8 mouse cellular contexts compared by ENCODE assay signal in genomic region chr17:31512593-31512992, GRCm38 (mm10). TPM values are rescaled to one million over a fixed set of nuclear protein-coding genes. Genes with fewer than 3 reads are reported as not detected.
DNase-seq lines count a peak whose midpoint lies in the region; ATAC-seq and TF ChIP-seq lines count a peak whose summit lies in the region.

No protein-coding gene starts in this region.

- TF ChIP-seq RAD21 in CH12.LX (IDR thresholded peaks at IDR 0.05; ENCODE audit: low read depth, low read length) = no peak

- peak overlapping the region; percentile 46 for H3K4me2 ChIP-seq in CH12.LX (ENCODE audit: insufficient read depth, low read depth, poor library complexity, severe bottlenecking)
- H3K4me2 ChIP-seq in forebrain, embryonic 15.5 days (replicated peaks) = peak overlapping the region; percentile 80
- H3K4me2 ChIP-seq in liver, postnatal 0 days (ENCODE audit: low read depth, low read length) = peak overlapping the region; percentile 97

- no peak for DNase-seq in heart, adult 2 months
- no peak for DNase-seq in heart, adult 18-20 months
- DNase-seq in CH12.LX (ENCODE audit: extremely low read depth) = no peak
- DNase-seq in liver, postnatal 0 days = no peak
- no peak for DNase-seq in cerebellum, adult 9-11 months
- DNase-seq in adrenal gland, adult (ENCODE audit: inconsistent age in 2 of 2, low spot score in 1 of 2) = no peak

- no peak for TF ChIP-seq CTCF in heart, adult 2 months (IDR thresholded peaks at IDR 0.05)
- TF ChIP-seq CTCF in CH12.LX (conservative IDR thresholded peaks at IDR 0.05 in 1 of 2, IDR thresholded peaks at IDR 0.05 in 1 of 2; ENCODE audit: low read depth in 2 of 2, low read length in 2 of 2) = no peak
- no peak for TF ChIP-seq CTCF in liver, postnatal 0 days (IDR thresholded peaks at IDR 0.05; ENCODE audit: low read depth)

- no peak for TF ChIP-seq POLR2A in heart, adult 2 months (IDR thresholded peaks at IDR 0.05; ENCODE audit: insufficient read depth, low read depth, low read length)
- TF ChIP-seq POLR2A in CH12.LX (IDR thresholded peaks at IDR 0.05; ENCODE audit: low read depth, low read length) = no peak

- H3K27me3 ChIP-seq in heart, adult 2 months (ENCODE audit: control insufficient read depth, insufficient read depth, low read length) = no peaks in the 10 kb centered on the region
- H3K27me3 ChIP-seq in CH12.LX (replicated peaks) = no peaks in the 10 kb centered on the region
- H3K27me3 ChIP-seq in forebrain, embryonic 15.5 days = no peaks in the 10 kb centered on the region
- H3K27me3 ChIP-seq in liver, postnatal 0 days (ENCODE audit: insufficient read depth, low read length) = no peaks in the 10 kb centered on the region

- dilution Hi-C loops in CH12.LX (cut with MboI; ENCODE audit: extremely low pct_ligation_motif_present, extremely low pct_unique_long_range_greater_than_20kb, low sequenced_read_pairs) = no loop called here

- H3K36me3 ChIP-seq in heart, adult 2 months (ENCODE audit: control insufficient read depth, insufficient read depth, low read length) = no peaks in the 10 kb centered on the region
- H3K36me3 ChIP-seq in CH12.LX (replicated peaks in 1 of 2; ENCODE audit: control insufficient read depth in 1 of 2, insufficient read depth in 1 of 2, low read length in 1 of 2) = peaks cover 27 to 29% of the 10 kb centered on the region in 2 experiments
- H3K36me3 ChIP-seq in forebrain, embryonic 15.5 days = peaks cover 13% of the 10 kb centered on the region
- peaks cover 16% of the 10 kb centered on the region for H3K36me3 ChIP-seq in liver, postnatal 0 days (replicated peaks; ENCODE audit: insufficient read depth, low read length)

- 15% methylated on average over 6 of the region's 6 CpGs for WGBS in heart, adult 2 months
- WGBS in forebrain, embryonic 15.5 days = 19% methylated on average over 6 of the region's 6 CpGs
- 18% methylated on average over 6 of the region's 6 CpGs for WGBS in liver, postnatal 0 days (ENCODE audit: insufficient replicate concordance)

- H3K4me1 ChIP-seq in heart, adult 2 months (ENCODE audit: control insufficient read depth, insufficient read depth, low read length) = no peaks in the 10 kb centered on the region; the same call in 1 of the 2 replicates
- H3K4me1 ChIP-seq in CH12.LX (ENCODE audit: control insufficient read depth in 1 of 2, insufficient read depth in 2 of 2) = peaks cover 0 to 25% of the 10 kb centered on the region in 2 experiments; a peak in 3 of 4 replicates
- H3K4me1 ChIP-seq in forebrain, embryonic 15.5 days = peaks cover 13% of the 10 kb centered on the region
- peaks cover 14% of the 10 kb centered on the region for H3K4me1 ChIP-seq in liver, postnatal 0 days (ENCODE audit: insufficient read depth)

- in situ Hi-C loops in CH12.LX (cut with MboI; ENCODE audit: low pct_ligation_motif_present, low pct_unique_long_range_greater_than_20kb, low sequenced_read_pairs) = loop anchor here (10.0 kb wide), 1 partner anchor 152 kb away; no protein-coding TSS in a partner anchor

- intact Hi-C loops in heart, adult 2 months (cut with DNase I) = loop anchor here (5.0 kb wide), 2 partner anchors 55 to 145 kb away; partner anchors contain the start of gene U2af1

- peak overlapping the region; percentile 64 for H3K4me3 ChIP-seq in heart, adult 2 months
- peak overlapping the region; percentile 87 to 90 (median 89) for H3K4me3 ChIP-seq in CH12.LX (replicated peaks in 1 of 3; ENCODE audit: low read depth in 2 of 3, low read length in 2 of 3, poor library complexity in 1 of 3)
- H3K4me3 ChIP-seq in forebrain, embryonic 15.5 days = peak overlapping the region; percentile 77
- H3K4me3 ChIP-seq in liver, postnatal 0 days (ENCODE audit: low read depth, low read length) = peak overlapping the region; percentile 92

- H3K9ac ChIP-seq in heart, adult 2 months (ENCODE audit: low read depth, low read length) = peak overlapping the region; percentile 64
- H3K9ac ChIP-seq in CH12.LX (ENCODE audit: insufficient read depth, low read depth) = peak overlapping the region; percentile 76
- peak overlapping the region; percentile 66 for H3K9ac ChIP-seq in forebrain, embryonic 15.5 days (replicated peaks)
- peak overlapping the region; percentile 92; the same call in 1 of the 2 replicates for H3K9ac ChIP-seq in liver, postnatal 0 days (replicated peaks)

- no peak for TF ChIP-seq EP300 in heart, adult 2 months (IDR thresholded peaks at IDR 0.05; ENCODE audit: insufficient read depth, low read depth, low read length)
- TF ChIP-seq EP300 in CH12.LX (IDR thresholded peaks at IDR 0.05; ENCODE audit: low read length) = no peak
- no peak for TF ChIP-seq EP300 in liver, postnatal 0 days (IDR thresholded peaks at IDR 0.05; ENCODE audit: low read depth)

- no peaks in the 10 kb centered on the region for H3K9me3 ChIP-seq in CH12.LX (replicated peaks; ENCODE audit: low read length)
- no peaks in the 10 kb centered on the region for H3K9me3 ChIP-seq in forebrain, embryonic 15.5 days
- no peaks in the 10 kb centered on the region for H3K9me3 ChIP-seq in liver, postnatal 0 days (ENCODE audit: low read length)

- peak; percentile 23 for ATAC-seq in forebrain, embryonic 15.5 days (replicated peaks)
- ATAC-seq in liver, postnatal 0 days = peak; percentile 9; the same call in 1 of the 2 replicates
- no peak for ATAC-seq in erythroid progenitor cell, adult 5-6 weeks (replicated peaks; ENCODE audit: low FRiP score, poor library complexity, severe bottlenecking)

- H3K27ac ChIP-seq in heart, adult 2 months = peak overlapping the region; percentile 80
- no peak overlapping the region for H3K27ac ChIP-seq in CH12.LX (ENCODE audit: insufficient read depth, low read depth)
- H3K27ac ChIP-seq in forebrain, embryonic 15.5 days (replicated peaks) = peak overlapping the region; percentile 88
- no peak overlapping the region for H3K27ac ChIP-seq in liver, postnatal 0 days (ENCODE audit: low read depth)

- H3K79me2 ChIP-seq in heart, adult 2 months (replicated peaks; ENCODE audit: control insufficient read depth, insufficient read depth, low read length) = no peaks in the 10 kb centered on the region
- peaks cover 24% of the 10 kb centered on the region for H3K79me2 ChIP-seq in CH12.LX (replicated peaks; ENCODE audit: control insufficient read depth, extremely low read depth, insufficient read depth, poor library complexity, severe bottlenecking)

TF ChIP-seq in CH12.LX, 34 proteins besides CTCF, POLR2A, EP300 and RAD21 (continues in another document):
- TF ChIP-seq NRF1 (IDR thresholded peaks at IDR 0.05; ENCODE audit: low read depth, low read length) = no peak
- no peak for TF ChIP-seq MYC (IDR thresholded peaks at IDR 0.05; ENCODE audit: low read depth, low read length)
- no peak for TF ChIP-seq ZMIZ1 (IDR thresholded peaks at IDR 0.05; ENCODE audit: low read depth, low read length)
- TF ChIP-seq MAX (IDR thresholded peaks at IDR 0.05; ENCODE audit: low read length) = no peak
- TF ChIP-seq HCFC1 (IDR thresholded peaks at IDR 0.05; ENCODE audit: low read depth, low read length) = no peak
- no peak for TF ChIP-seq BHLHE40 (IDR thresholded peaks at IDR 0.05; ENCODE audit: low read depth, low read length)
- TF ChIP-seq RCOR1 (conservative IDR thresholded peaks at IDR 0.05; ENCODE audit: low read depth, low read length) = no peak
- no peak for TF ChIP-seq JUN (IDR thresholded peaks at IDR 0.05; ENCODE audit: insufficient read depth, low read depth, low read length)
- no peak for TF ChIP-seq E2F4 (IDR thresholded peaks at IDR 0.05; ENCODE audit: insufficient replicate concordance, low read depth, low read length)
- no peak for TF ChIP-seq TBP (conservative IDR thresholded peaks at IDR 0.05; ENCODE audit: low read depth, low read length)
- TF ChIP-seq TCF12 (IDR thresholded peaks at IDR 0.05; ENCODE audit: low read depth, low read length) = no peak
- TF ChIP-seq ZNF384 (IDR thresholded peaks at IDR 0.05; ENCODE audit: low read depth, low read length) = no peak
- TF ChIP-seq POLR2AphosphoS2 (IDR thresholded peaks at IDR 0.05; ENCODE audit: low read depth, low read length) = no peak

RNA-seq across cellular contexts. Expression of gene Wdr4, which starts 7.2 kb away (rescaled TPM):
- total RNA-seq in heart, adult 2 months (2021) = 1 to 10 TPM; 5.2 to 5.6 TPM
- 9.8 and 9.9 TPM in 2 replicates for polyA plus RNA-seq in heart, adult 2 months (2012; rRNA removed)
- total RNA-seq in heart, adult 18-20 months (2021) = 1 to 10 TPM; 5.8 to 6.5 TPM
- total RNA-seq in CH12.LX (2012; rRNA removed) = 56.2 and 72.4 TPM in 2 replicates
- 48.3 and 49.0 TPM in 2 replicates for total RNA-seq in CH12.LX (2014; rRNA removed)
- 51.4 and 61.7 TPM in 2 replicates for polyA plus RNA-seq in CH12.LX (2012; ENCODE audit: insufficient read length, low read depth)
- polyA plus RNA-seq in forebrain, embryonic 15.5 days (2015; fragmentation: Nextera tagmentation; extraction: Ambion mirVana) = 40.3 and 41.5 TPM in 2 replicates
- 8.9 and 10.0 TPM in 2 replicates for polyA plus RNA-seq in liver, postnatal 0 days (2015; fragmentation: Nextera tagmentation; extraction: Ambion mirVana)
- total RNA-seq in erythroid progenitor cell, adult 5-6 weeks (2015; ENCODE audit: low replicate concordance) = 2.5 and 8.3 TPM in 2 replicates
- total RNA-seq in erythroid progenitor cell, adult 5-6 weeks (2017; ENCODE audit: low replicate concordance) = 1.8 and 2.4 TPM in 2 replicates

RNA-seq across cellular contexts. Expression of gene Ndufv3, which starts 7.3 kb away (rescaled TPM):
- total RNA-seq in heart, adult 2 months (2021) = 1,000 to 10,000 TPM; 1,326 to 1,509 TPM
- 764 and 972 TPM in 2 replicates for polyA plus RNA-seq in heart, adult 2 months (2012; rRNA removed)
- total RNA-seq in heart, adult 18-20 months (2021) = 1,000 to 10,000 TPM; 1,409 to 1,497 TPM
- total RNA-seq in CH12.LX (2012; rRNA removed) (357 and 409 TPM in 2 replicates), CH12.LX (2014; rRNA removed) (298 and 303 TPM in 2 replicates)
- polyA plus RNA-seq in CH12.LX (2012; ENCODE audit: insufficient read length, low read depth) = 272 and 292 TPM in 2 replicates
- 334 and 349 TPM in 2 replicates for polyA plus RNA-seq in forebrain, embryonic 15.5 days (2015; fragmentation: Nextera tagmentation; extraction: Ambion mirVana)
- polyA plus RNA-seq in liver, postnatal 0 days (2015; fragmentation: Nextera tagmentation; extraction: Ambion mirVana) = 213 and 215 TPM in 2 replicates
- total RNA-seq in erythroid progenitor cell, adult 5-6 weeks (2015; ENCODE audit: low replicate concordance) = 30.6 and 51.6 TPM in 2 replicates
- 54.4 and 57.5 TPM in 2 replicates for total RNA-seq in erythroid progenitor cell, adult 5-6 weeks (2017; ENCODE audit: low replicate concordance)

RNA-seq across cellular contexts. Expression of gene Pknox1, which starts 51.9 kb away (rescaled TPM):
- 10 to 100 TPM in 1 of 2 experiments, 1 to 10 TPM in 1; 9.3 to 13.1 TPM for total RNA-seq in heart, adult 2 months (2021)
- polyA plus RNA-seq in heart, adult 2 months (2012; rRNA removed) = 6.8 and 16.4 TPM in 2 replicates
- 10 to 100 TPM; 10.6 to 12.7 TPM for total RNA-seq in heart, adult 18-20 months (2021)
- total RNA-seq in CH12.LX (2012; rRNA removed) = 20.5 TPM in 2 replicates
- total RNA-seq in CH12.LX (2014; rRNA removed) = 22.3 and 25.7 TPM in 2 replicates
- polyA plus RNA-seq in CH12.LX (2012; ENCODE audit: insufficient read length, low read depth) = 15.1 and 16.7 TPM in 2 replicates
- polyA plus RNA-seq in forebrain, embryonic 15.5 days (2015; fragmentation: Nextera tagmentation; extraction: Ambion mirVana) = 31.3 and 33.2 TPM in 2 replicates
- 5.5 and 6.1 TPM in 2 replicates for polyA plus RNA-seq in liver, postnatal 0 days (2015; fragmentation: Nextera tagmentation; extraction: Ambion mirVana)
- total RNA-seq in erythroid progenitor cell, adult 5-6 weeks (2015; ENCODE audit: low replicate concordance) = 21.4 and 24.1 TPM in 2 replicates
- total RNA-seq in erythroid progenitor cell, adult 5-6 weeks (2017; ENCODE audit: low replicate concordance) = 26.2 and 33.1 TPM in 2 replicates

Comparison
In these comparisons a context has a peak if more than half of its experiments do, and no peak if none do; other contexts are left out.
1. H3K27ac ChIP-seq: peak in heart, adult 2 months (single experiment) and forebrain, embryonic 15.5 days (single experiment); none in CH12.LX (single experiment) and liver, postnatal 0 days (single experiment).
2. H3K4me2 ChIP-seq: peak in every context shown above with its lines; median percentile 97 in liver, postnatal 0 days; 80 in forebrain, embryonic 15.5 days; 46 in CH12.LX.
3. RNA of gene Wdr4, which starts 7.2 kb away (total RNA-seq): 48.3 to 72.4 TPM in CH12.LX; 5.8 to 6.5 TPM in heart, adult 18-20 months, 5.2 to 5.6 TPM in heart, adult 2 months and 1.8 to 8.3 TPM in erythroid progenitor cell, adult 5-6 weeks; every median in the first group is over 4 times any median in the second.
4. RNA of gene Ndufv3, which starts 7.3 kb away (total RNA-seq): 1,326 to 1,509 TPM in heart, adult 2 months, 1,409 to 1,497 TPM in heart, adult 18-20 months and 298 to 409 TPM in CH12.LX; 30.6 to 57.5 TPM in erythroid progenitor cell, adult 5-6 weeks; every median in the first group is over 4 times any median in the second.
5. Peak in every context shown above with its lines, with median percentiles within 50 percentile points of each other: H3K4me3 ChIP-seq and H3K9ac ChIP-seq.